Mouse (Mus musculus) layer of hippocampus, adult 9-11 months (tissue): ENCODE results near the gene Tmem38b.
A peak's percentile ranks its signal among the peaks of the same experiment; 100 is the strongest.

Experiments
- DNase-seq: peaks from one replicate; pipeline ENCODE4 v3.0.0; 2022

Tmem38b gene

GRCm38 (mm10) chr4:53830579-53830978 is 4.7 kb downstream of the Tmem38b start:
- DNase-seq, result no peak

GRCm38 (mm10) chr4:53832321-53832720 is 6.5 kb downstream of the Tmem38b start:
- DNase-seq, result peak; percentile 76

- no peak for DNase-seq
Measured at GRCm38 (mm10) chr4:53836978-53837377, 11.1 kb downstream of the Tmem38b start.

- no peak for DNase-seq
Measured at GRCm38 (mm10) chr4:53840158-53840870, 14.5 kb downstream of the Tmem38b start.

- peak; percentile 61 for DNase-seq
Measured at GRCm38 (mm10) chr4:53843553-53843952, 17.7 kb downstream of the Tmem38b start.

- no peak for DNase-seq
Measured at GRCm38 (mm10) chr4:53844835-53845619, 19.2 kb downstream of the Tmem38b start.

- no peak for DNase-seq
Measured at GRCm38 (mm10) chr4:53845656-53846055, 19.8 kb downstream of the Tmem38b start.

GRCm38 (mm10) chr4:53846326-53846725 is 20.5 kb downstream of the Tmem38b start:
- no peak for DNase-seq

- DNase-seq, result no peak
Measured at GRCm38 (mm10) chr4:53847541-53847940, 21.7 kb downstream of the Tmem38b start.

- no peak for DNase-seq
Measured at GRCm38 (mm10) chr4:53848308-53848707, 22.5 kb downstream of the Tmem38b start.

- DNase-seq, result no peak
Measured at GRCm38 (mm10) chr4:53848816-53849215, 23.0 kb downstream of the Tmem38b start.

- no peak for DNase-seq
Measured at GRCm38 (mm10) chr4:53849804-53850203, 24.0 kb downstream of the Tmem38b start.

- DNase-seq, result no peak
Measured at GRCm38 (mm10) chr4:53853333-53853732, 27.5 kb downstream of the Tmem38b start.

- no peak for DNase-seq
Measured at GRCm38 (mm10) chr4:53859944-53860343, 34.1 kb downstream of the Tmem38b start.

- DNase-seq, result no peak
Measured at GRCm38 (mm10) chr4:53862101-53862500, 36.3 kb downstream of the Tmem38b start.

GRCm38 (mm10) chr4:53864098-53864820 is 38.4 kb downstream of the Tmem38b start:
- no peak for DNase-seq

- DNase-seq, result no peak
Measured at GRCm38 (mm10) chr4:53866459-53866858, 40.6 kb downstream of the Tmem38b start.

GRCm38 (mm10) chr4:53878542-53879417 is 52.9 kb downstream of the Tmem38b start:
- DNase-seq, result no peak

GRCm38 (mm10) chr4:53882921-53883682 is 57.3 kb downstream of the Tmem38b start:
- DNase-seq, result no peak

GRCm38 (mm10) chr4:53884351-53885245 is 58.8 kb downstream of the Tmem38b start:
- DNase-seq, result peak; percentile 9
